Mouse (Mus musculus): ENCODE measurements around the gene Abhd17b. TPM values are rescaled to one million over a fixed set of nuclear protein-coding genes. Genes with fewer than 3 reads are reported as not detected.

Gene Abhd17b
- polyA plus RNA-seq, 1 experiment from 2014 or later = 42.3 TPM

Other genes with a start within 250 kb of the Abhd17b start
- 0.51 and 0.63 TPM in 2 replicates for gene Gda, start 179.7 kb upstream of the Abhd17b start, polyA plus RNA-seq (2015; fragmentation: Nextera tagmentation; extraction: Ambion mirVana)
- 54.6 and 58.3 TPM in 2 replicates for gene 1110059E24Rik, start 209 bp upstream of the Abhd17b start, polyA plus RNA-seq (2015; fragmentation: Nextera tagmentation; extraction: Ambion mirVana)
- 16.0 and 16.9 TPM in 2 replicates for gene Cemip2, start 125.2 kb downstream of the Abhd17b start, polyA plus RNA-seq (2015; fragmentation: Nextera tagmentation; extraction: Ambion mirVana)

Data from neural tube, embryonic 15.5 days (tissue).